Mouse (Mus musculus): Measurements from ENCODE around the gene Pigu. TPM values are rescaled to one million over a fixed set of nuclear protein-coding genes. Genes with fewer than 3 reads are reported as not detected.
A peak's percentile ranks its signal among the peaks of the same experiment; 100 is the strongest.

Pigu gene
- polyA plus RNA-seq, 1 experiment from 2014 or later: 41.0 TPM

GRCm38 (mm10) chr2:155382332-155382700 is 25.1 kb upstream of the Pigu start:
- Histone ChIP-seq H3K27ac (peak overlapping the region; percentile 96), H3K9ac (replicated peaks) (peak overlapping the region; percentile 92), H3K4me2 (peak overlapping the region; percentile 85), H3K9me3 (no peaks in the 10 kb centered on the region), H3K36me3 (peaks cover 19% of the 10 kb centered on the region), H3K27me3 (peaks cover 38% of the 10 kb centered on the region), H3K4me3 (replicated peaks) (peak overlapping the region; percentile 82), H3K4me1 (replicated peaks) (peaks cover 36% of the 10 kb centered on the region)
- 20% methylated on average over 6 of the region's 6 CpGs for WGBS
- no peak; the same call in 1 of the 2 replicates for ATAC-seq (ENCODE audit: insufficient number of reproducible peaks, insufficient read depth, low FRiP score, low TSS enrichment, low read depth)

- Histone ChIP-seq H3K27ac (peak overlapping the region; percentile 96), H3K4me2 (peak overlapping the region; percentile 85), H3K36me3 (peaks cover 16% of the 10 kb centered on the region), H3K4me1 (replicated peaks) (peaks cover 36% of the 10 kb centered on the region), H3K9ac (replicated peaks) (peak overlapping the region; percentile 92), H3K27me3 (peaks cover 33% of the 10 kb centered on the region), H3K9me3 (no peaks in the 10 kb centered on the region), H3K4me3 (replicated peaks) (peak overlapping the region; percentile 82)
- WGBS: under 1% methylated on average over 68 of the region's 68 CpGs
- ATAC-seq (ENCODE audit: insufficient number of reproducible peaks, insufficient read depth, low FRiP score, low TSS enrichment, low read depth): peak; percentile 86
Measured at GRCm38 (mm10) chr2:155381643-155382331, 24.6 kb upstream of the Pigu start.

- Histone ChIP-seq H3K9me3 (no peaks in the 10 kb centered on the region), H3K27me3 (peaks cover 25% of the 10 kb centered on the region), H3K4me3 (replicated peaks) (peak overlapping the region; percentile 82), H3K4me2 (peak overlapping the region; percentile 85), H3K4me1 (replicated peaks) (peaks cover 29% of the 10 kb centered on the region), H3K36me3 (peaks cover 9% of the 10 kb centered on the region), H3K27ac (no peak overlapping the region), H3K9ac (replicated peaks) (peak overlapping the region; percentile 92)
- 4% methylated on average over 11 of the region's 11 CpGs for WGBS
- ATAC-seq (ENCODE audit: insufficient number of reproducible peaks, insufficient read depth, low FRiP score, low TSS enrichment, low read depth): no peak
Measured at GRCm38 (mm10) chr2:155381060-155381437, 23.8 kb upstream of the Pigu start.

- H3K27ac ChIP-seq: peak within 1 kb of the TSS; percentile 96
- peak within 1 kb of the TSS; percentile 92 for H3K9ac ChIP-seq (replicated peaks)
- 61% methylated on average over 8 of the region's 8 CpGs for WGBS
- peaks cover 24% of the 10 kb centered on the region for H3K4me1 ChIP-seq (replicated peaks)
- peak within 1 kb of the TSS; percentile 82 for H3K4me3 ChIP-seq (replicated peaks)
- peaks cover 3% of the 10 kb centered on the region; the same call in 1 of the 2 replicates for H3K36me3 ChIP-seq
- peak within 1 kb of the TSS; percentile 85 for H3K4me2 ChIP-seq
- peaks cover 20% of the 10 kb centered on the region for H3K27me3 ChIP-seq
- ATAC-seq (ENCODE audit: insufficient number of reproducible peaks, insufficient read depth, low FRiP score, low TSS enrichment, low read depth): no peak
- H3K9me3 ChIP-seq: no peaks in the 10 kb centered on the region
Measured at GRCm38 (mm10) chr2:155380261-155381059, 23.2 kb upstream of the Pigu start, which contains the start of gene Trp53inp2. TSS of gene Trp53inp2 (plus strand) at chr2:155381059.

- peaks cover 5% of the 10 kb centered on the region for H3K4me1 ChIP-seq (replicated peaks)
- H3K4me2 ChIP-seq: no peak overlapping the region
- no peak for ATAC-seq (ENCODE audit: insufficient number of reproducible peaks, insufficient read depth, low FRiP score, low TSS enrichment, low read depth)
- H3K9me3 ChIP-seq: no peaks in the 10 kb centered on the region
- H3K36me3 ChIP-seq: no peaks in the 10 kb centered on the region
- H3K9ac ChIP-seq (replicated peaks): no peak overlapping the region
- H3K27ac ChIP-seq: no peak overlapping the region
- peaks cover 20% of the 10 kb centered on the region for H3K27me3 ChIP-seq
- 84% methylated on average over 10 of the region's 10 CpGs for WGBS
- H3K4me3 ChIP-seq (replicated peaks): no peak overlapping the region
Measured at GRCm38 (mm10) chr2:155376191-155376590, 19.0 kb upstream of the Pigu start.

- H3K9me3 ChIP-seq: no peaks in the 10 kb centered on the region
- H3K4me3 ChIP-seq (replicated peaks): no peak overlapping the region
- H3K9ac ChIP-seq (replicated peaks): no peak overlapping the region
- H3K27me3 ChIP-seq: peaks cover 3% of the 10 kb centered on the region
- no peaks in the 10 kb centered on the region for H3K4me1 ChIP-seq (replicated peaks)
- no peak overlapping the region for H3K4me2 ChIP-seq
- no peak overlapping the region for H3K27ac ChIP-seq
- H3K36me3 ChIP-seq: no peaks in the 10 kb centered on the region
- no peak for ATAC-seq (ENCODE audit: insufficient number of reproducible peaks, insufficient read depth, low FRiP score, low TSS enrichment, low read depth)
Measured at GRCm38 (mm10) chr2:155374521-155374920, 17.3 kb upstream of the Pigu start.

- no peak overlapping the region for H3K4me2 ChIP-seq
- no peak overlapping the region for H3K27ac ChIP-seq
- no peaks in the 10 kb centered on the region for H3K36me3 ChIP-seq
- H3K27me3 ChIP-seq: no peaks in the 10 kb centered on the region
- no peak overlapping the region for H3K4me3 ChIP-seq (replicated peaks)
- no peaks in the 10 kb centered on the region for H3K4me1 ChIP-seq (replicated peaks)
- no peaks in the 10 kb centered on the region for H3K9me3 ChIP-seq
- WGBS: 77% methylated on average over 1 of the region's 1 CpGs
- ATAC-seq (ENCODE audit: insufficient number of reproducible peaks, insufficient read depth, low FRiP score, low TSS enrichment, low read depth): no peak
- no peak overlapping the region for H3K9ac ChIP-seq (replicated peaks)
Measured at GRCm38 (mm10) chr2:155373886-155374285, 16.7 kb upstream of the Pigu start.

- no peak overlapping the region for H3K4me2 ChIP-seq
- no peaks in the 10 kb centered on the region for H3K9me3 ChIP-seq
- H3K36me3 ChIP-seq: no peaks in the 10 kb centered on the region
- H3K9ac ChIP-seq (replicated peaks): no peak overlapping the region
- H3K4me3 ChIP-seq (replicated peaks): no peak overlapping the region
- no peaks in the 10 kb centered on the region for H3K27me3 ChIP-seq
- no peak overlapping the region for H3K27ac ChIP-seq
- ATAC-seq (ENCODE audit: insufficient number of reproducible peaks, insufficient read depth, low FRiP score, low TSS enrichment, low read depth): no peak
- 80% methylated on average over 1 of the region's 1 CpGs for WGBS
- no peaks in the 10 kb centered on the region for H3K4me1 ChIP-seq (replicated peaks)
Measured at GRCm38 (mm10) chr2:155373302-155373701, 16.1 kb upstream of the Pigu start.

- Histone ChIP-seq H3K36me3 (no peaks in the 10 kb centered on the region), H3K4me1 (replicated peaks) (no peaks in the 10 kb centered on the region), H3K27ac (no peak overlapping the region), H3K9ac (replicated peaks) (no peak overlapping the region), H3K9me3 (no peaks in the 10 kb centered on the region), H3K4me3 (replicated peaks) (no peak overlapping the region), H3K27me3 (no peaks in the 10 kb centered on the region), H3K4me2 (no peak overlapping the region)
- WGBS: 50% methylated on average over 4 of the region's 4 CpGs
- no peak for ATAC-seq (ENCODE audit: insufficient number of reproducible peaks, insufficient read depth, low FRiP score, low TSS enrichment, low read depth)
Measured at GRCm38 (mm10) chr2:155372451-155372850, 15.2 kb upstream of the Pigu start.

- H3K36me3 ChIP-seq: no peaks in the 10 kb centered on the region
- H3K9ac ChIP-seq (replicated peaks): no peak overlapping the region
- H3K9me3 ChIP-seq: no peaks in the 10 kb centered on the region
- ATAC-seq (ENCODE audit: insufficient number of reproducible peaks, insufficient read depth, low FRiP score, low TSS enrichment, low read depth): no peak
- no peak overlapping the region for H3K4me2 ChIP-seq
- no peak overlapping the region for H3K27ac ChIP-seq
- H3K4me3 ChIP-seq (replicated peaks): no peak overlapping the region
- no peaks in the 10 kb centered on the region for H3K27me3 ChIP-seq
- no peaks in the 10 kb centered on the region for H3K4me1 ChIP-seq (replicated peaks)
- 69% methylated on average over 7 of the region's 7 CpGs for WGBS
Measured at GRCm38 (mm10) chr2:155369333-155369883, 12.2 kb upstream of the Pigu start.

- Histone ChIP-seq H3K4me2 (no peak overlapping the region), H3K9ac (replicated peaks) (no peak overlapping the region), H3K27me3 (no peaks in the 10 kb centered on the region), H3K27ac (no peak overlapping the region), H3K4me3 (replicated peaks) (no peak overlapping the region), H3K9me3 (no peaks in the 10 kb centered on the region), H3K36me3 (no peaks in the 10 kb centered on the region), H3K4me1 (replicated peaks) (no peaks in the 10 kb centered on the region)
- no peak for ATAC-seq (ENCODE audit: insufficient number of reproducible peaks, insufficient read depth, low FRiP score, low TSS enrichment, low read depth)
- WGBS: 82% methylated on average over 7 of the region's 7 CpGs
Measured at GRCm38 (mm10) chr2:155367635-155368284, 10.5 kb upstream of the Pigu start.

Measured in limb, embryonic 12.5 days (tissue).